Mouse (Mus musculus): ENCODE measurements around the gene Zdhhc22.
A peak's percentile ranks its signal among the peaks of the same experiment; 100 is the strongest.

Zdhhc22 gene

GRCm38 (mm10) chr12:86965237-86965799 lies 24.9 kb downstream of the Zdhhc22 start:
- no peak for ATAC-seq (ENCODE audit: insufficient number of reproducible peaks, low FRiP score, low TSS enrichment)

GRCm38 (mm10) chr12:86964278-86965057 lies 25.8 kb downstream of the Zdhhc22 start:
- peak; percentile 76 for ATAC-seq (ENCODE audit: insufficient number of reproducible peaks, low FRiP score, low TSS enrichment)

GRCm38 (mm10) chr12:86961589-86962344 lies 28.5 kb downstream of the Zdhhc22 start:
- ATAC-seq (ENCODE audit: insufficient number of reproducible peaks, low FRiP score, low TSS enrichment) = no peak; the same call in 1 of the 2 replicates

GRCm38 (mm10) chr12:86960791-86961335 lies 29.4 kb downstream of the Zdhhc22 start:
- ATAC-seq (ENCODE audit: insufficient number of reproducible peaks, low FRiP score, low TSS enrichment) = no peak

DNA sequence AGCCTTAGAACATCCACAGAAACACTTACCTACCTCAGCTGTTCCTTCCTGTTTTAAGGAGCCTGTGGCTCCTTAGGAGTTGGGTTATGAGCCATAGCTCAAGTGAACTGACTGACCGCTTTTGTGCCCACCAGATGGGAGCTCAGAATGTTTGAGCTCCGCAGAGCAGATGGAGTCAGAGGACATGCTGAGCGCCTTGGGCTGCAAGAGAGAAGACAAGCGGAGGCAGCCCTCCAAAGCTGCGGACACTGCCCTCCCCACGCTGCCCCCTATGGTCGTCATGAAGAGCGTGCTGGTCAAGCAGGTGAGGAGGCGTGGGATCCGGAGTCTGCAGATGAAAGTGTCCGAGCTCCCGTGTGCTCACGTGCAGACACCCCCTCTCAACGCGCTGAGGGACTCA lies 30.1 kb downstream of the Zdhhc22 start:
- peak; percentile 71 for ATAC-seq (ENCODE audit: insufficient number of reproducible peaks, low FRiP score, low TSS enrichment)

DNA sequence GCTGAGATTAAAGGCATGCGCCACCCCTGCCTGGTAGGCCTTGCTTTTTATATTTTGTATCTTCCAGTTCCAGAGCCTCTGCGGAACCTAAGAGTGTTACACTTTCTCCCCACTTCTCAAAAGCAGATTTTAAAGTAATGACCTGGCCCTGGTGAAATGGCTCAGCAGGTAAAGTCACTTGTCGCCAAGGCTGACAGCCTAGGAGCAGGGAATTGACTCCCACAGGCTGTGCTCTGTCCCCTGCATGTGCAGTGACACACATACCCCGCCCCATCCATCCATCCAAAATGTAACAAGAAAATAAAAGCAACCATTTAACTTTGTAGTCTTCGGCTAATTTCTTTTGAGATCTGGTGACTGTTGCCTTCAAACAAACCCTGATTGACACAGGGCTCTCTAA lies 30.6 kb downstream of the Zdhhc22 start:
- ATAC-seq (ENCODE audit: insufficient number of reproducible peaks, low FRiP score, low TSS enrichment) = no peak

DNA sequence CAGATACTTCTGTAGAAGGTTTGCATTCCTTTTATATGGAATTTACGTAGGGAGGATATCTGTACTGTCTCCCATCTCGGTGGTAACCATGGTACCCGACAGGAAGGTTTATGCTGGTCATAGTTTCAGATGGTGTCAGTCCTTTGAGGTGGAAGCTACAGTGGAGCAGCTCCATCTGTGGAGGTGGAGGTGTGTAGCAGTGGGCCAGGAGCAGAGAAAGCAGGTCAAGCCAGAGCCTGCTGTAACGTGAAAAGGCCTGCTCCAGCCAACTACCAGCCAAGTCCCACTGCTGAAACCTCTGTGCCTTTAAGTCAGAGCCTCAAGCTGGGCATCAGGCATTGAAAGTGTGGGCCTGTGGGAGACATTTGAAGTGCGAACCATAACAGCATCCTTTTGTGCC lies 31.7 kb downstream of the Zdhhc22 start:
- ATAC-seq (ENCODE audit: insufficient number of reproducible peaks, low FRiP score, low TSS enrichment) = peak; percentile 21; the same call in 1 of the 2 replicates

DNA sequence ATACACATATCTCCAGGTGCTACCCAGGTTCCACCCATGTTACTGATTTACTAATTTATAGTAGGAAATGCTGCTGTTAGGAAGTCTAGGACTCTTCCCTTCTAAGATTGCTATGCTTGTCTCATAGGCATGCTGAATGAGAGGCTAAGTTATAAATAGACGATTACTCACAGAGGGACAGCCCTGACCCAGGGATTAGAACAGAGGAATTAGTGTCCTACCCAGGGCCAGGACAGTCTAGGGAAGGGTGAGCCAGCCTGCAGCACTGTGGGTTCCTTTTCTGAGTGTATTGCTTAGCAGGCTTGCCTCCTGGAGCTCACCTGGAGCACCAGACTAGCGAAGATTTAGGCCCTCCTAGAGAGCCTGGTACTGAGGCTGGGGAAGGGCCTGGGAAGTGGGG lies 34.3 kb downstream of the Zdhhc22 start:
- ATAC-seq (ENCODE audit: insufficient number of reproducible peaks, low FRiP score, low TSS enrichment) = no peak

GRCm38 (mm10) chr12:86952331-86952850 lies 37.8 kb downstream of the Zdhhc22 start:
- no peak for ATAC-seq (ENCODE audit: insufficient number of reproducible peaks, low FRiP score, low TSS enrichment)

GRCm38 (mm10) chr12:86950961-86951360 lies 39.3 kb downstream of the Zdhhc22 start:
- ATAC-seq (ENCODE audit: insufficient number of reproducible peaks, low FRiP score, low TSS enrichment) = no peak

- ATAC-seq (ENCODE audit: insufficient number of reproducible peaks, low FRiP score, low TSS enrichment) = no peak
Observed at GRCm38 (mm10) chr12:86950161-86950960, 39.9 kb downstream of the Zdhhc22 start.

GRCm38 (mm10) chr12:86949501-86949900 lies 40.7 kb downstream of the Zdhhc22 start:
- no peak for ATAC-seq (ENCODE audit: insufficient number of reproducible peaks, low FRiP score, low TSS enrichment)

- ATAC-seq (ENCODE audit: insufficient number of reproducible peaks, low FRiP score, low TSS enrichment) = no peak
Observed at GRCm38 (mm10) chr12:86948627-86949026, 41.6 kb downstream of the Zdhhc22 start.

GRCm38 (mm10) chr12:86947681-86948401 lies 42.4 kb downstream of the Zdhhc22 start:
- peak; percentile 70 for ATAC-seq (ENCODE audit: insufficient number of reproducible peaks, low FRiP score, low TSS enrichment)

DNA sequence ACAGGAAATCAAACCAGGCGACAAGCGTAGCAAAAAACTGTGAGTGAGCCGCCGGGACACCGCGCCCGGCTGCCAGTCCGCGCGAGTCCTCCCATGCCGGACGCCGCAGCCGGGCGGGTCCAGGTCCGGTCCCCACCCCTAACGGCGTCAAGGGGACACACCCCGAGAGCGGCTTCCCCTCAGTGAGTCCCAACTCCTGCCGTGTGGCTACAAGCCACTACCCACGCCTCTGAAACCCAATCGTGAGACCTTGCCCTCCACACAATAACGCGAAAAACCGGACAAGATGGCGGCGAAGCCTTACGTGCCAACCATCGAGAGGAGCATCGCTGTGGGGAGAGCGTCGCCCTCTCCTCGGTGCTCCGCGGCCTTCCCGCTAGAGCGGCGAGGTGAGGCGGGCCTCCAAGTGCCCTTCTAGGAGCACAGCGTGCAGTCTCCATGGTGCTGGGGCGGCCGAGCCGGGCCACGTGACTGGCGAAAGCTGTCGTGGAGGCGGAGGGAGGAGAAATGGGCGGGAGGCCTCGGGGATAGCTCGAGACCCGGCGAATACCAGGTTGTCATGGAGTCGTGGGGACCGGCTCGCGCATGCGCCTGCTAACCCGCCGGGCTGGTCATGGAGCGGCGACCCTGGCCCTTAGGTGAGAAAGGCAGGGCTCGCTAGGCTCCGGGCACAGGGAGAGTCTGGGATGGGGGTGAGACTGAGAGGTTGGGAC lies 43.2 kb downstream of the Zdhhc22 start, which contains the start of gene Cipc:
Gene Cipc (plus strand): TSS at position 182 of the 713 bp plus-strand sequence.
- peak; percentile 78 for ATAC-seq (ENCODE audit: insufficient number of reproducible peaks, low FRiP score, low TSS enrichment)

DNA sequence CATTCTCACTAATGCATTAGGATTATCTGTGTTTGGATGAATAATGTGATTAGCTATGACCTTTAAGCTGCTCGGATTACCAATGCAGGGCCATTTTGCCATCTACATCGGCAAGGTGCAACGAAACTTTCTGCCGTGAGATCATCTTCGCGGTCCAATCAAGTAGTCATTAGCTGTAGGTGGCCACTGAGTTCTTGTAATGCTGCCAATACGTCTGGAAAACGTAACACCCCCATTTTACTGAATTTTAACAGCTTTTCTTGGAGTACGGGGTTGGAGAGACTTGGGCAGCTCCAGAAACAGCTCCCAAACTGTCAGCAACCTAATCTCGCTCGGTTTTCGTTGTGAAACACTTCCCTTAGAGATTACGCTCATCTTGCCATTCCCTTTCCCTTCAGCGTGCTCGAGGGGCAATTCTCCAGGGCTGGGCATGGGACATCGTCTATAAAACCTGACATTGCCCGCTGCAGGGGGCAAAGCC lies 43.9 kb downstream of the Zdhhc22 start:
- no peak for ATAC-seq (ENCODE audit: insufficient number of reproducible peaks, low FRiP score, low TSS enrichment)

- no peak for ATAC-seq (ENCODE audit: insufficient number of reproducible peaks, low FRiP score, low TSS enrichment)
Observed at GRCm38 (mm10) chr12:86945126-86945525, 45.1 kb downstream of the Zdhhc22 start.

- ATAC-seq (ENCODE audit: insufficient number of reproducible peaks, low FRiP score, low TSS enrichment) = no peak
Observed at GRCm38 (mm10) chr12:86943421-86943820, 46.8 kb downstream of the Zdhhc22 start.

All from cerebellum, adult (tissue).